Mouse (Mus musculus) stomach, embryonic 14.5 days (tissue): ENCODE data around the gene Pym1. TPM values are rescaled to one million over a fixed set of nuclear protein-coding genes. Genes with fewer than 3 reads are reported as not detected.
A peak's percentile ranks its signal among the peaks of the same experiment; 100 is the strongest.

ENCODE experiments used
- ATAC-seq: fragments of 200-750 bp; cut with Nextera tagmentation; 2 replicates; pipeline ENCODE4 v1.8.0; 2017; ENCODE audit warnings: low read depth, moderate TSS enrichment; ENCODE audit not compliant: insufficient number of reproducible peaks, insufficient read depth, low FRiP score
- H3K27ac ChIP-seq: fragments of 300-500 bp; sonication (generic); 2 replicates; pipeline ENCODE4 v1.5.1; 2014; ENCODE audit warnings: mild to moderate bottlenecking, low read length, moderate library complexity, mixed read lengths
- H3K27me3 ChIP-seq: fragments of 300-500 bp; sonication (generic); 2 replicates; pipeline ENCODE4 v1.6.1; 2014; ENCODE audit warnings: low read length, control low read depth, mixed read lengths; ENCODE audit not compliant: control insufficient read depth, insufficient read depth
- H3K36me3 ChIP-seq: fragments of 300-500 bp; sonication (generic); 2 replicates; pipeline ENCODE4 v1.6.1; 2014; ENCODE audit warnings: mild to moderate bottlenecking, control low read depth, low read length, moderate library complexity, mixed read lengths; ENCODE audit not compliant: control insufficient read depth, insufficient read depth
- H3K4me1 ChIP-seq: fragments of 300-500 bp; sonication (generic); 2 replicates; pipeline ENCODE4 v1.6.1; 2014; ENCODE audit warnings: low read length, control low read depth, mixed read lengths; ENCODE audit not compliant: control insufficient read depth, insufficient read depth
- H3K4me2 ChIP-seq: fragments of 300-500 bp; sonication (generic); replicated peaks from 2 replicates; pipeline ENCODE4 v1.6.1; 2014; ENCODE audit warnings: low read depth, low read length, control low read depth
- H3K4me3 ChIP-seq: fragments of 300-500 bp; sonication (generic); 2 replicates; pipeline ENCODE4 v1.5.1; 2014; ENCODE audit warnings: low read depth, low read length, control low read depth
- H3K9ac ChIP-seq: fragments of 300-500 bp; sonication (generic); replicated peaks from 2 replicates; pipeline ENCODE4 v1.6.1; 2014; ENCODE audit warnings: low read depth, mild to moderate bottlenecking, control low read depth, low read length, moderate library complexity, mixed read lengths
- H3K9me3 ChIP-seq: fragments of 300-500 bp; sonication (generic); 2 replicates; pipeline ENCODE4 v1.6.1; 2016; ENCODE audit warnings: low read depth, low read length, control low read depth; ENCODE audit not compliant: control insufficient read depth
- WGBS: fragments of 180-500 bp; shearing (Covaris S2); extraction: QIAGEN DNeasy Blood & Tissue Kit; methylation state at CpG from one replicate; pipeline ENCODE4 v1.1.7; 2014; 5-methylcytosine and 5-hydroxymethylcytosine counted together
- polyA plus RNA-seq: library from polyadenylated mRNA; unstranded; fragments of >200 nt; fragmentation: Nextera tagmentation; extraction: Ambion mirVana; gene quantifications from 2 replicates; pipeline ENCODE4 v1.2.1, GENCODE M21; 2014

Pym1 gene
- polyA plus RNA-seq, 1 experiment from 2014 or later, result 38.7 TPM

DNA sequence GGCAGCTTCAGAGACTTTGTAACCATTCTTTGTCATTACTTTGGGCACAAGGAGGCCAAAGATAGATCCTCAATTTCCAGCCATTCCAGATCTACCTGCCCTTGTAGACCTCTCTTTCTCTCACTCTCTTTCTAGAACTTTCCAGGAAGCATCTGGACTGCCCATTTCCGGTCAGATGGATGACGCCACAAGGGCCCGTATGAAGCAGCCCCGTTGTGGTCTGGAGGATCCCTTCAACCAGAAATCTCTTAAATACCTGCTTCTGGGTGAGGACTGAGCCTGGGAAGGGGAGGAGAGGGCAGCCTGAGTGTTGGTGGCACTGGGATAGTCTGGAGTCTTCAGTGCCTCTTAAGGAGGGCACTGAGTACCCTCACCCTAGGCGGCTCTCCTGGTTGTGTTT lies 46.7 kb downstream of the Pym1 start:
- no peak overlapping the region for H3K27ac ChIP-seq
- H3K36me3 ChIP-seq, result no peaks in the 10 kb centered on the region
- no peak overlapping the region for H3K4me2 ChIP-seq
- no peak overlapping the region for H3K9ac ChIP-seq
- 91% methylated on average over 5 of the region's 5 CpGs for WGBS
- H3K27me3 ChIP-seq, result no peaks in the 10 kb centered on the region
- H3K9me3 ChIP-seq, result no peaks in the 10 kb centered on the region
- no peak for ATAC-seq
- no peak overlapping the region for H3K4me3 ChIP-seq
- no peaks in the 10 kb centered on the region for H3K4me1 ChIP-seq

- Histone ChIP-seq H3K9me3 (no peaks in the 10 kb centered on the region), H3K27ac (no peak overlapping the region), H3K4me1 (no peaks in the 10 kb centered on the region), H3K27me3 (no peaks in the 10 kb centered on the region), H3K4me2 (no peak overlapping the region), H3K4me3 (no peak overlapping the region), H3K36me3 (no peaks in the 10 kb centered on the region; the same call in none of the 2 replicates), H3K9ac (no peak overlapping the region)
- 92% methylated on average over 3 of the region's 3 CpGs for WGBS
- ATAC-seq, result no peak
Observed at GRCm38 (mm10) chr10:128795581-128795980, 47.9 kb downstream of the Pym1 start.

- no peak overlapping the region for H3K4me3 ChIP-seq
- H3K36me3 ChIP-seq, result peaks cover 3% of the 10 kb centered on the region
- H3K9ac ChIP-seq, result no peak overlapping the region
- no peaks in the 10 kb centered on the region for H3K9me3 ChIP-seq
- no peak overlapping the region for H3K4me2 ChIP-seq
- H3K4me1 ChIP-seq, result 0 out of 2 replicates have a peak, but pooled peaks cover 8% of the 10 kb centered on the region
- H3K27me3 ChIP-seq, result no peaks in the 10 kb centered on the region
- 93% methylated on average over 8 of the region's 8 CpGs for WGBS
- H3K27ac ChIP-seq, result no peak overlapping the region
- no peak for ATAC-seq
Observed at GRCm38 (mm10) chr10:128798676-128799075, 51.0 kb downstream of the Pym1 start.

- WGBS, result 89% methylated on average over 16 of the region's 16 CpGs
- H3K36me3 ChIP-seq, result peaks cover 6% of the 10 kb centered on the region
- no peak for ATAC-seq
- no peak overlapping the region for H3K4me3 ChIP-seq
- no peak overlapping the region for H3K9ac ChIP-seq
- peaks cover 20% of the 10 kb centered on the region for H3K4me1 ChIP-seq
- H3K4me2 ChIP-seq, result no peak overlapping the region
- no peak overlapping the region for H3K27ac ChIP-seq
- H3K27me3 ChIP-seq, result no peaks in the 10 kb centered on the region
- no peaks in the 10 kb centered on the region for H3K9me3 ChIP-seq
Observed at GRCm38 (mm10) chr10:128801981-128802495, 54.3 kb downstream of the Pym1 start.

GRCm38 (mm10) chr10:128802956-128803355 lies 55.3 kb downstream of the Pym1 start:
- no peak overlapping the region; the same call in 1 of the 2 replicates for H3K27ac ChIP-seq
- H3K9me3 ChIP-seq, result no peaks in the 10 kb centered on the region
- H3K27me3 ChIP-seq, result no peaks in the 10 kb centered on the region
- no peak for ATAC-seq
- peak overlapping the region; percentile 79; the same call in 1 of the 2 replicates for H3K9ac ChIP-seq
- 64% methylated on average over 4 of the region's 4 CpGs for WGBS
- peak overlapping the region; percentile 58 for H3K4me2 ChIP-seq
- H3K4me1 ChIP-seq, result peaks cover 27% of the 10 kb centered on the region
- H3K4me3 ChIP-seq, result peak overlapping the region; percentile 67; the same call in 1 of the 2 replicates
- H3K36me3 ChIP-seq, result peaks cover 10% of the 10 kb centered on the region

GRCm38 (mm10) chr10:128803361-128803760 lies 55.7 kb downstream of the Pym1 start:
- Histone ChIP-seq H3K9me3 (no peaks in the 10 kb centered on the region), H3K9ac (peak overlapping the region; percentile 79), H3K4me2 (peak overlapping the region; percentile 58), H3K27ac (peak overlapping the region; percentile 98), H3K4me1 (peaks cover 27% of the 10 kb centered on the region), H3K4me3 (peak overlapping the region; percentile 67), H3K36me3 (peaks cover 10% of the 10 kb centered on the region), H3K27me3 (no peaks in the 10 kb centered on the region)
- ATAC-seq, result no peak
- 8% methylated on average over 6 of the region's 6 CpGs for whole genome bisulfite sequencing

DNA sequence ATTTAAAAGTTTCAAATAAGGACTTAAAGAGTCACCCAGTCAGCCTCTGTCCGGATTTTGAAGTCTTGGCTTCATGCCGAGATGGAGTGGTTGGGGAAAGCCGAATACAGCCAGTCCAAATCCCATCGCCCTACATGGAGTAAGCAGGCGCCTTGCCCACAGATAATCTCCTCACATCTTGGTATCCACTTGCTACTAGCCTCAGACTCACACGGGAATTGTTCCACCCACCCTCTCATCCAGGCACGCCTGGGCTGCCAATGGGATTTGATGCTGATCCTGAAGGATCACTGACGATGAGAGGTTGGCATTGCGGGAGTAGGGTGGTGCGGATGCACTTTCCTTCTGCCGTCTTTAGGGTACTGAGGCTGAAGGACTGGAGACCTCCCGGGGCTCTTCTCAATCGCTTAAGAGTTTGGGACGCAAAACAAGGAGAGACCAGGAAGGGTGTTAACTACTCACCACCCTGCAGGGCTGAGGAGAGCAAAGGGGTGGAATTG lies 56.1 kb downstream of the Pym1 start, which contains the start of gene Dnajc14:
Gene Dnajc14 (plus strand): TSS at position 292 of the 500 bp plus-strand sequence.
- Histone ChIP-seq H3K36me3 (peaks cover 10% of the 10 kb centered on the region), H3K4me3 (peak within 1 kb of the TSS; percentile 67), H3K27me3 (no peaks in the 10 kb centered on the region), H3K9me3 (no peaks in the 10 kb centered on the region), H3K9ac (peak within 1 kb of the TSS; percentile 79), H3K4me1 (peaks cover 30% of the 10 kb centered on the region), H3K4me2 (peak within 1 kb of the TSS; percentile 58), H3K27ac (peak within 1 kb of the TSS; percentile 98)
- whole genome bisulfite sequencing, result 0% methylated on average over 14 of the region's 14 CpGs
- peak; percentile 8; the same call in 1 of the 2 replicates for ATAC-seq

GRCm38 (mm10) chr10:128804271-128805091 lies 56.8 kb downstream of the Pym1 start, which contains the start of gene Tmem198b:
Gene Tmem198b, minus strand, starts transcription at chr10:128804370.
- Histone ChIP-seq H3K27me3 (no peaks in the 10 kb centered on the region), H3K4me2 (peak within 1 kb of the TSS; percentile 58), H3K9me3 (no peaks in the 10 kb centered on the region), H3K36me3 (peaks cover 11% of the 10 kb centered on the region), H3K27ac (peak within 1 kb of the TSS; percentile 98), H3K9ac (peak within 1 kb of the TSS; percentile 79), H3K4me1 (peaks cover 34% of the 10 kb centered on the region), H3K4me3 (peak within 1 kb of the TSS; percentile 67)
- WGBS, result under 1% methylated on average over 28 of the region's 28 CpGs
- ATAC-seq, result peak; percentile 42; the same call in 1 of the 2 replicates
